Mouse (Mus musculus) adrenal gland, postnatal 14 days (tissue): ENCODE measurements at regions not wholly inside any gene's neighbourhood (a gene's known extent, or its start where the extent isn't known, plus 50 kb on each side); places are given as distances from the start of the nearest gene placed in this dataset.
A peak's percentile ranks its signal among the peaks of the same experiment; 100 is the strongest.

Experiments
- DNase-seq: peaks from one replicate; pipeline ENCODE4 v3.0.0; 2021; ENCODE audit warnings: mixed read lengths

- no peak for DNase-seq
Measured at GRCm38 (mm10) chr2:174848981-174849681, 88.7 kb downstream of the Edn3 start.

- no peak for DNase-seq
Measured at GRCm38 (mm10) chr2:174850860-174851259, 90.4 kb downstream of the Edn3 start.

- peak; percentile 89 for DNase-seq
Measured at GRCm38 (mm10) chr2:174851525-174852330, 91.3 kb downstream of the Edn3 start.

- peak; percentile 36 for DNase-seq
Measured at GRCm38 (mm10) chr2:174853786-174854185, 93.4 kb downstream of the Edn3 start.

GRCm38 (mm10) chr2:174855548-174855947, 95.1 kb downstream of the Edn3 start:
- DNase-seq, result no peak

GRCm38 (mm10) chr2:174856135-174856534, 95.7 kb downstream of the Edn3 start:
- DNase-seq, result no peak

GRCm38 (mm10) chr2:174858011-174858834, 97.8 kb downstream of the Edn3 start:
- peak; percentile 81 for DNase-seq

- DNase-seq, result no peak
Measured at GRCm38 (mm10) chr2:174858835-174859215, 98.4 kb downstream of the Edn3 start.

GRCm38 (mm10) chr2:174859533-174859932, 99.1 kb downstream of the Edn3 start:
- DNase-seq, result peak; percentile 48

- no peak for DNase-seq
Measured at GRCm38 (mm10) chr2:174864657-174865056, 104.2 kb downstream of the Edn3 start.

- DNase-seq, result no peak
Measured at GRCm38 (mm10) chr2:174866546-174866945, 106.1 kb downstream of the Edn3 start.

- DNase-seq, result no peak
Measured at GRCm38 (mm10) chr2:174867397-174867796, 107.0 kb downstream of the Edn3 start.

GRCm38 (mm10) chr2:174868186-174868585, 107.8 kb downstream of the Edn3 start:
- no peak for DNase-seq

- DNase-seq, result peak; percentile 21
Measured at GRCm38 (mm10) chr2:174868743-174869369, 108.4 kb downstream of the Edn3 start.

GRCm38 (mm10) chr2:174870284-174870683, 109.9 kb downstream of the Edn3 start:
- DNase-seq, result peak; percentile 43

GRCm38 (mm10) chr2:174871225-174871624, 110.8 kb downstream of the Edn3 start:
- DNase-seq, result peak; percentile 36

- no peak for DNase-seq
Measured at GRCm38 (mm10) chr2:174871844-174872243, 111.4 kb downstream of the Edn3 start.

GRCm38 (mm10) chr2:174876886-174877285, 116.5 kb downstream of the Edn3 start:
- no peak for DNase-seq

GRCm38 (mm10) chr2:174878979-174879378, 118.6 kb downstream of the Edn3 start:
- DNase-seq, result no peak

GRCm38 (mm10) chr2:174880659-174881058, 120.2 kb downstream of the Edn3 start:
- no peak for DNase-seq

- DNase-seq, result no peak
Measured at GRCm38 (mm10) chr2:174884232-174885225, 124.1 kb downstream of the Edn3 start.
